Mouse (Mus musculus) mature B cell (primary cell): ENCODE measurements around the gene Eml6.

Experiments
- in situ Hi-C: fragments of 300-500 bp; cut with MboI; formaldehyde crosslinking; loops from 2 replicates; pipeline ENCODE4 v1.14.3; 2019

Gene Eml6

DNA sequence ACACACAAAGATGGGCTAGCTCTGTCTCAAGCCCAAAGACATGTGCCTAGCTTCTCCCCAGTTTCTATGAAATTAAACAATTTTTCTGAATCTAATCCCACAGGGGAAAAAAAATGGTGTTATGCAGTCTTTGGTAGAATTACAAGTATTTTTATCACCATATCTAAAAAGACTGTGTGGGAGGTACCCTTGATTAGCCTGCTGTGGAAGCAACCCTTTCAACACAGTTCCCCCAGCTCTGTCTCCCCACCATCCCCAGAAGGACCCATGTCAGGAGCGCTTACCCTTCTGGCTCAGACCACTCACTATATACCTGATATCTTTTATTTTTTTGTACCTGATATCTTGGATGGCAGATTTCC is 276.4 kb downstream of the Eml6 start:
- in situ Hi-C loops: no loop called here

DNA sequence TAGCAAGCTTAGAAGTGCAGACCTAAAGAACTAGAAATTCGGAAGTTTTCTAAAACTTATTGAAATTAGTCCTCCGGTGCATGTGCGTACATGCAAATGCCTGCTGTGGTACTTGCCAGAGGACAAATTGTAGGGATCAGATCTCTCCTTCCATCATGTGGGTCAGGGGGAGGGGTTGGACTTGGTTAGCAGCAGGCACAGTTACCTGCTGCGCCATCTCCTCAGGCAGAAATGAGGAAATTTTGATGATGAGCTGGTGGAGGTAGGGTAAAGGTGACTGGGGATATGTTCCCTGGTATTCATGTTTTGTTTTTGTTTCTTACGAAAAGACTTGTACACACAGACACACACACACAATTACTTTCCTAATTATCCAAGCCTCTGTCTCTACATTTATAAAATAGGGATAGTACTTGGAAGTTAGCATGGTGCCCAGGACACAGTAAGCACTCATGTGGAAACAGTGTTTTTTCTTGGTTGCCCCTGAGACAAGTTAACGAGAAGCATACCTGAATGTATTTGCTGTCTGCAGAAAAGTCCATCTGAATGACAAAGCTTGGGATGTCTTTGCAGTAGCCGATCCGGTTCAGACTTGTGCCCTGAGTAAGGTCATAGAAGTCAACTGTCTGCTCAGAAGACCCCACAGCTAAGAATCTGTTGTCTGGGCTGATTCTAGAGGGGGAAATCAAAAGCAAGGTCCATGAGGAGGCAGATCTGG is 276.9 kb downstream of the Eml6 start:
- in situ Hi-C loops: no loop called here

DNA sequence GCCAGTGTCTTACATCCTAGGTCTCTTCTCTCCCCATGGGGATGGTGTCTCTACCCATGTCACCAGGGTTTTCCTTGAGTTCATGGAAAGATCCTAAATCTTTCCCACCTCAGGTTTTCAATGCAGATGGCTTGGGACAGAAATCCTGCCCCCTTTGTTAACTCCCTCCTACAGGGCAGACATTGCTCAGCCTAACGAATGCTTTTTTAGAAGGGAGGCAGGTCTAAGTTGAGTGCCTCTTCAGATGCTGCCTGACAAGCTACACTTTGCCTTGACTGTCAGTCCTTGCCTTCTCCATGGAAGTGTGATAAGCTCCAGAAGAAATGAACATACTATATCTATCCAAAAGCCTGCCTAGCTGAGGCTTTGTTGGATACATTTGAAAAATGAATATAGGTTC is 278.0 kb downstream of the Eml6 start:
- in situ Hi-C loops: no loop called here

DNA sequence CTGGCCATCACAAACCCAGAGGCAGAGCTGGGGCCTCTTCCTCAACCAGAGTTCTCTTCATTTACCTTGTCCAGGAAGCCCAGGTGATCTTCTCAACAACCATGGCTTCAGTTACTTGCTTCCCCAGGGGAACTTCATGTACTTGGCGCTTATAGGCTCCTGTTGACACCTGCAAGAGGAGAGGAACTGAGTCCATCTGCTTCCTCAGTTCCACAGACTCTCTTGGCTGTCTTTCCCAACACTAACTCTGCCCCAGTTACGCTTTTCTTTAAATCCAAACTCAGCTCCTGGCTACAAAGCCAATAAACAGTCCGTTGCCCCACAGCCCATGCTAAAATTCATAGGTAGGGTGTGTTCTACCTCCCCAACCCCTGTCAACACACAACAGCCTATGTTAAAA is 278.5 kb downstream of the Eml6 start:
- in situ Hi-C loops: no loop called here

DNA sequence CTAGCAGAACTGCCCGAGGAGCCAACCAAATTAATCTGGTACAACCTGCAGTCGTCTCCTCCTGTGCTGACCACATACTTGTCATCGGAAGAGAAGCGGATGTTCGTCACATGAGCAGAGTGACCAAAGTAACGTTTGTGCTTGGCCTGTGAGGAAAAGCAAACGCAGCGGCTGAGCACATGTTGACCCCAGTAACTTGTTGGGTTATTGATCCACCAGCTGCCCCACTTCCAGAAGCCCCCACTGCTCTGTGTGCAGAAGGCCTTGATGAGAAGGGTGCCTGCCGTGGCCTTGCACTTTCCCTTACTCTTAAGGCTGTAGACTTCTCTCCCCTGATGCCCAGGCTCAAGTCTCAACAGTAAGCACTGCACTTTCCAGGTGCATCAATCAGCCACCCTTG is 279.6 kb downstream of the Eml6 start:
- in situ Hi-C loops: no loop called here

DNA sequence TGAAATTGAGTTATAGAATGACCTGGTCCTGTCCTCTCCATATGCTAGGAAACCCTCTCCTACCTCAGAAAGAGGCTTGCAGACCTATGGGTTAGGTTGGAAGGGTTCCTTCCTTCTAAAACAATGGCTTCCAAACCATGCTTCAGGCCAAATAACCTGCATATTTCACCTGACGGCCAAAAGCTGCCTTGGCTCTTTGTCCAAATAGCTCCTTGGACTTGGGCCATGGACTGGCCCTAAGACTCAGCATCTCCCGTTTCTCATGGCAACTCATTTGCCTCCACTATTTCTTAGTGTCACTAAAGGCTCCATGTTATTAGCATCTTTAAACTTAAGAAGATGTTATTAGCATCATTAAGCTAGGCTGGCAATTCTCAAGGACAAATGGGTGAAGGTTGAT is 280.3 kb downstream of the Eml6 start:
- in situ Hi-C loops: no loop called here

DNA sequence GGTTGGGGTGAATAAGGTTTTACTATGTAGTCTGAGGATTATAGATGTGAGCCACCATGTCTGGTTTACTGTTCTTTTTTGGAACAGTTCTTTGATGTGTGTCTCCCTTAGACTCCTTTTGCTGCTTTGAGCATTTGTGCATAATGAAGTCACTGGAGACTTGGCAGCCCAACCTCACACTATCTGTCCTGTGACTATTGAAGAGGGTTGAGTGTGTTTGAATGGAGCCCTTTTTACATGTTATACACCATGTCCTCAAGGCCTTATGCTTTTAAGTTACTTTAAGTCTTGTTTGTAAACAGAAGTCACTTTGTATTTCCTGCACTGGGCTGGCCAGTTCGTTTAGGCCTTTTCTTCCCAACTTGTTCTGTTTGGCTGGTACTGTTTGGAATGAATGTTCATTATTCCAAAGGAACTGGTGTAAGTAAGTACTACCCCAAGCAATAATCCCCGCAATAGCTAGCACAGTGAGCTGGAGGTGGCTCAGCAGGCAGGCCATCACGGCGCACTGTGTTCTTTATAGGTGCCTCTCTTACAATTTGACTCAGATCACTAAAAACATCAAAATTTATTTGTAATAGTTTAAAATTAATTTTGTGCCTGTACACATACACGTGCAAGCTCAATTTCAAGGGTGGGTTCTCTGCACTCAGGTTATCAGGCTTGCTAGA is 280.9 kb downstream of the Eml6 start:
- in situ Hi-C loops: no loop called here

DNA sequence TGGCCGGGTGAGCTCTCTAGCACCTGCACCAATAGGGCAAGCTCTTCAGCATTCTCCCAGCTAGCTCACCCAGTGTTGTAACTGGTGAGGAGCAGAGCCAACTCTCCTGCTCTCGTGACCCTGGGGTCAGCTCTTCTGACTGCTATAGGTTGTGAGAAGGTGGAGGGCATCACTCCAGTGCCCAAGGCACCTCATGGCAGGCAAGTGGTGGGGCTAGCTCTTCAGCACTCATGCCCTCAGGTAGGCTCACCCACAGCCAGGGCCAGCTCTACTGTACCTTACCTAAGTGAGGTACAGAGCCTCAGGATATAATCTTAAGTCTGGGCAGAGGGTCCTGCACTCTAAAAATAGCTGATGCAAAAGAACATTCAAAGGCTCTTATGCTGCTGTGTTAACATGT is 286.1 kb downstream of the Eml6 start:
- in situ Hi-C loops: no loop called here

DNA sequence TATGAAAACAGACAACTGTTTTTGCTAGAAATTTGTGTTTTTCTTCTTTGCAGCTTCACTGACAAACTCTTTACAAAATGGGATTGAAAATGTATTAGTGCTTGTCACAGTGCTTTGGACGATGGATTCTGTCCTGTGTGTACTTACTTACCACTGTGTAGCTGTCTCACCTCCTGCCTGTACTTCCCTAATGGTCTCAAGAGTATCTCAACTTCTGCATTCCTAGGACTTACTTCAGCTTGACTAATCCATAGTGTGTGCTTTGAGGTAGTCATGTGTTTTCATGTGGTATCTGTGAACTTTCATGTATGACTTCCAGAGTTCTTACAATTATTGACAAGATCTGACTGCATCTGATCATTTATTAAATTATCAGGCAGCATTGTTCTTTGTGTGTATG is 297.9 kb downstream of the Eml6 start:
- in situ Hi-C loops: no loop called here

DNA sequence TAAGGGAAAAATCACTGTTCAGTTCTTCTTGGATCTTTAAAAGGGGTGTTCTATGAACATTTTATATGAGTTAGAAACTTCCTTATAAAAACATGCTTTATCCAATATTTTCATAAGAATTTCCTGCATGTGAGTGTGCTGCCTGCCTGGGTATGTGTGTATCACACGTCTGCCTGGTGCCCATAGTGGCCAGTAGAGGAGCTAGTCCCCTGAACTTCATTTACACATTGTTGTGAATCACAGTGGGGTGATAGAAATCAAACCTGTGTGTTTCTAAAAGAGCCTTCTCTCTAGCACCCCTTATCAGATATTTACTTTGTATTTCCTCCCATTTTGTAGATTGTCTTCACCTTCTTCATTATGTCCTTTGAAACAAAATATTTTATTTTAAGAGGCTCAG is 300.2 kb downstream of the Eml6 start:
- in situ Hi-C loops: no loop called here

DNA sequence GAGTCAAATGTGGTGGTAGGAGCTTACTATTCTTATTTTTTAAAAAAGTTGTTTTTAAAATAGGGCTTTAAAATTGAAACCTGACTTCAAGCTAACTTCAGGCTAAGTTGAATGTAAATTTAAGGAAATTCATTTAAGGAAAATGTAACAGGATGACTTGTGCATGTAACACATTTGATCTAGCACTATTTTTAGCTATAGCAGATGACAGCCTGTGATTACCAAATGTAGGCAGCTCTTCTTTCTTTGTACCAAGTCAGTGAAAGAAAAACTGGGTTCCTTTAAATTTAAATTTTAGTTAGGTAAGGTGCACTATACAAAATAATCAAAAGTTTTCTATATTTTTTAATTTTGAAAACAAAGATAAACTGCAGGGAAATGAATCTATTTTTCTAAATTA is 300.7 kb downstream of the Eml6 start:
- in situ Hi-C loops: no loop called here

DNA sequence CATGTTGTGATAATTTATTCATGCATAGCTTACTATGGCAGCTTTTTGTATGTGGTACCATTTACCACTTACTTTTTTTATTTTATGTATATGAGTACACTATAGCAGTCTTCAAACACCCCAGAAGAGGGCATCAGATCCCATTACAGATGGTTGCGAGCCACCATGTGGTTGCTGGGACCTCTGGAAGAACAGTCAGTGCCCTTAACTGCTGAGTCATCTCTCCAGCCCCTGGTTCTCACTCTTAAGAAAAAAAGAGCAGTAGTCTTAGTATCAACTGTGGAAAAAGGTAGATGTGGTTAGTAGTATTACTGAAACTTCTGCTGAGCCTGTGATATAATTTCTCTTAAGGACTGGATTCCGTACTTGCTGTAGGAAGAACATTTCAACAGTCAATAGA is 301.6 kb downstream of the Eml6 start:
- in situ Hi-C loops: no loop called here

DNA sequence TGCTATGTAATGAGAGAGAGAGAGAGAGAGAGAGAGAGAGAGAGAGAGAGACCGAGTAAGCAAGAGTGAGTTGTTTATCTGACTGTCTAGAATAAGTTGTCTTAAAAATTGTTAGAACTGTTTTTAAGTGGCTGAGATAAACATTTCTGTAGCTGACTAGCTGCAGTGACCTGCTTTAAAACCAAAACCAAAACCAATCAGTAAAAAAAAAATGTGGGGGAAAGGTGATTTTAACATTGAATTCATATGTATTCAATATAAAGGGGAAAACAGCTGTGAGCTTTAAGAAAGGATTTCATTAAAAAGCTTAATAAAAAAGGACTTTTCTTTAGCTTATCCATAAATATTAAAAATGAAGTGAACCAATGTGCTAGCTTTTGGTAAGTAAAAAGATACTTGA is 306.2 kb downstream of the Eml6 start:
- in situ Hi-C loops: no loop called here

DNA sequence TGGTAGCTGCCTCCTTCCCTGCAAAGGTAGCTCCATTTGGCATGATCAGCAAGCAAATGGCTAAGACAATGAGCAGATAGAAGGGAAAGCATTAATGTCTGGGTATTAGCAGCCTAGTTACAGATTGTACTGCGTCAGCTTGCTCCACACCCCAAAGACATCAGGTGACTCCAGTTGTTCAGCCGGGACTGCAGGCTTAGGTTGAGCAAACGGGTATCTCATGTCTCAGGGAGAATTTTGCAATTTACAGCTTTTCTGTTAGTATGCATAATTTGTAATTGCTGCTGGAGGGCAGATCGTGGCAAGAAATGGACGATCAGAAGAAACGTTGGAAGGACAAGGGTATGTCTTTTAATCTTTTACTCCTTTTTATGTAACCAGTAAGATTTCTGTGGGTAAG is 307.3 kb downstream of the Eml6 start:
- in situ Hi-C loops: no loop called here

DNA sequence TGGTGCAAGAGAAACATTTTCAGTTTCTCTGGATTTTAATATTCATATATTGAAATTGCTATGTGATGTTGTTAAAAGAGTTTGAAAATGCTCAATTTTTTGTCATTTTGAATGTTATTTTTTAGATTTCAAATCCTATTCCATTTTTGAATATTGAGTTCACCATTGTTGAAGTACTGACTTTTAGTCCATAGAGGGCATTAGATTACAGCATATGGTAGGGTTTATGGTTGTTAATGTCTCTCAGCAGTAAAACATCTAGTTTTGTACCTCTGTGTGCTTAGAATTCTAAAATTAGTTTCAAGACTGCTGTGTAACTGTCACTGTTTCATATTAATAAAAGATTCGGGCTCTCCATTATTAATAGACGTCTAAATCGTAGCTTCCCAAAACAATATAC is 310.3 kb downstream of the Eml6 start:
- in situ Hi-C loops: no loop called here

DNA sequence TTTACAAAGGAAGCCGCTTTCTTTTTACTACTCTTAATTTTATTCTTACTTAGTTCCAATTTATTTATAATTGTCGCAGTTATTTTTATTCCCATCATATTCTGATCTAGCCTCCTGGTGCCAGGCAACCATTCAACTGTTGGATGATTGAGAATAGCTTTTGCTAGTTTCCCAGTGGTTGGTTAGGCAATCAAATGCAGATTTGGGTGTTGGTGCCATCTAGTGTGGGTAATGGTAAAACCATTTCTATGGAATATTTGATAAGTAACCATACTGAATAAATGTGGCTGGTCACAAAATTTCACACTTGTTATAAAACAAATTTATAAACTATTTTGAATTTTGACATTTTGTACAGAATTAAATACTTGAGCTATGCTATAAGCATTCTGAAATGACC is 311.0 kb downstream of the Eml6 start:
- in situ Hi-C loops: no loop called here

DNA sequence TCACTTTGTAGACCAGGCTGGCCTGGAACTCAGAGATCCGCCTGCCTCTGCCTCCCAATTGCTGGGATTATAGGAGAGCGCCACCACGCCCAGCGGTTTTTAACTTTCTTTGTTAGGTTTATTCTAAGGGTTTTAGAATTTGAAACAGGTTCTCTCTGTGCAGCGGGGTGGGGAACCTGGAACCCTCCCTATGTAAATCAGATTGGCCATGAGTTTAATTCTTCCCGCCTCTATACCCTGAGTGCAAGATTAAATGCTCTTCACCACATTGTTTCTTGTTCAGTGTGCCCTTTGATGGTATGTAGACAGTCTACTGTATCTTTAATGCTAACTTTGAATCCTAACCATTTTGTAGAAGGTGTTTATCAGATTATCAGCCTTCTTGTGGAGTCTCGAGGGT is 311.7 kb downstream of the Eml6 start:
- in situ Hi-C loops: no loop called here

DNA sequence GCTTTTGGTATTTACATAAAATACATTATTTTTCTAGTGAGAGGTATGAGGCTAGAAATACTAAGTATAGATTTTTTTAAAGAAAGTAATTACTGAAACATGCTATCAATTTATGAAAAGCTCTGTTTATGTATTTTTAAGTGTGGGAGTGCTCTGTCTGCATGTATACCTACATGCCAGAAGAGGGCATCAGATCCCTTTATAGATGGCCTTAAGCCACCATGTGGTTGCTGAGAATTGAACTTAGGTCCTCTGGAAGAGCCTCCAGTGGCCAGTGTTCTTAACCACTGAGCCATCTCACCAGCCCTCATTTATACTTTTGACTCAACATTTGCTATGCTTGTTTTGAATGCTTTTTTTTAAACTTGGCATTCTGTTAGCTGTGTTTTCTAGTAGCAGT is 316.3 kb downstream of the Eml6 start:
- in situ Hi-C loops: no loop called here

DNA sequence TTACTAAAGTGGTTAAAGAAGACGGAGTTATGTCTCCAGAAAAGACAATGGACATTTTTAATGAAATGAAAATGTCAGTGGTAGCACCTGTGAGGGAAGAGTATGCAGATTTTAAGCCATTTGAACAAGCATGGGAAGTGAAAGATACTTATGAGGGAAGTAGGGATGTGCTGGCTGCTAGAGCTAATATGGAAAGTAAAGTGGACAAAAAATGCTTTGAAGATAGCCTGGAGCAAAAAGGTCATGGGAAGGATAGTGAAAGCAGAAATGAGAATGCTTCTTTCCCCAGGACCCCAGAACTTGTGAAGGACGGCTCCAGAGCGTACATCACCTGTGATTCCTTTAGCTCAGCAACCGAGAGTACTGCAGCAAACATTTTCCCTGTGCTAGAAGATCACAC is 319.0 kb downstream of the Eml6 start:
- in situ Hi-C loops: no loop called here

DNA sequence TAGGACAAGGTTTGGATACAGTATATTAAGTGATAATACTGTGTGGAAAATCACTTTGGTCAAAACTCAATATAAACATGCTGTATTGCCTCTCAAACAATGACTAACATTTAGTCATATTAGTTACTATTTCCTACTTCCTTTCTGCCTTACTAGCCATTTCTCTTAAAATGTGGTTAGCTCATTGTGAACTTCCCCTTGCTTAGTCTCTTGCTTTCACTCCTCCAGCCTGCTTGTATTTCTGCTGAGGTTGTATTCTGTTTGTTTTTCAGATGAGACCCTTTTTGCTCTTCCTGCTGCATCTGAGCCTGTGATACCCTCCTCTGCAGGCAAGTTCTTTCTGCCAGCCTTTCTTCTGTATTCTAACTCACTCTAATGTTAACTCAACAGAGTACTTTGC is 320.6 kb downstream of the Eml6 start:
- in situ Hi-C loops: no loop called here

DNA sequence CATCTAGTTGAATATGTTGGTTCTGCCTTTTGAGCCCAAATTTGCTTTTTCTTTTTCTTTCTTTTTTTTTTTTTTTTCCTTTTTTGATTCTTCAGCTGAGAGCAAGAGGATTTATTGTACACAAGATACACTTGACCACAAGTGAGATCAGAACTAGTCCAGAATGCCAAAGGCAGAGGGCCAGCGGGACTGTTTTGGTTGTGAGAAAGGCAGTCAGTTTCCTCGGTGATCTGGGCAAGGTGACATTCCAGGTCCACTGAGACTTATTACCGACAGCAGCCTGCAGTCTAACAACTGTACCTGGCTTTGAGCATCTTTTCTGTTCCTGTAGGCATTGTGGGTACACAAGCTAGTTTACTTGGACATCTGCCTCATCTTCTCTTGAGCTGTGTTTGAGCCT is 323.1 kb downstream of the Eml6 start:
- in situ Hi-C loops: no loop called here

DNA sequence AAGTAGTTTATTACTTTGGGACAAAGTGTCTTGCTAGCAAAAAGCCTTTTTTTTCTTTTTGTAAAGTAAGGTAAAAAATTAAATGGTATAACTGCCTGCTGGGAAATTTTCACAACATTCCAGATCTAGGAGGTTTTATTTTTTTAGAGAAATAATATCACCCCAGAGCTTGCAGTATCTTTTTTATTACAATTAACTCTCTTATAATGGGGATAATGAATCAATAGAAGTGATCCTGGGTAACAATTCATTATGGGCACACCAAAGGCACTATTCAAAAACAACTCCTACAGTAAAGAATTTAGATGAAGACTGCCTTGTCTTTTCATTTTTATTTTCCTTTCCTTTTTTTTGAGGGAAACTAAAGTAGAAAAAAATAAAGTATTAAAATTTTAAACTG is 331.1 kb downstream of the Eml6 start:
- in situ Hi-C loops: no loop called here

DNA sequence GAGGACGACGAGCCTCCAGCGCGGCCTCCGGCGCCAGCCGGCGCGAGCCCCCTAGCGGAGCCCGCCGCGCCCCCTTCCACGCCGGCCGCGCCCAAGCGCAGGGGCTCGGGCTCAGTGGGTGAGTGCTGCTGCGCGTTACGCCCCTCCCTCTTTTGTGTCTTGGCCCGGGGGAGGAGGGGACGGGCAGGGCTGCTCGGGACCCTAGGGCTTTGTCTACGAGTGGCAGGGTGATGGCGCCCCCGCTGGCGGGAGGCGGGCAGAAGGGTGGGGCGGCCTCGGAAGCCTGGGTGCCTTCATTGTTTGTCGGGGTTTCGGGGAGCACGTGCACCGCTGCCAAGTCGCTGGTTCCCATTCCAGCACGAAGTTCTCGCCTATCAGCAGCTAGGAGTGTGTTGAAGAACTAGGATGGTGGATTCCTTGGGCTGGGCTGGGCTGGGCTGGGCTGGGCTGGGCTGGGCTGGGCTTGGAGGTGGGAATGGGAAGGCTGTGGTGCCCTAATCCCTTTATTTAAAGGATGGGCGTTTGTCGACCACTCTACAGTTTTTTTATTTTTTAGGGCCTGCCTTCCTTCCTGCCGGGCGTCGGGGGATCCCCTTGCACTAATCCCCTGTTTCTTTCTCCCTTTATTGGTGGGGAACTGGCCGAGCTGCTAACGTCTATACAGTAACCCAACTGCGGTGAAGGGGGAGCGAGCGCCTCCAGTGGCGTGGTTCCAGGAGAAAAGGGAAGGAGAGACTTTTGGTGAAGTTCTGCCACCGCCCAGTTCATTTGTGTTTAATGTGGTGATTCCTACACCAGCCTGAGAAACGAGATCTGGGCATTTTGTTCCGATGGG is 332.0 kb downstream of the Eml6 start:
- in situ Hi-C loops: no loop called here
